Mouse (Mus musculus): ENCODE results near the gene Mbd4. TPM values are rescaled to one million over a fixed set of nuclear protein-coding genes. Genes with fewer than 3 reads are reported as not detected.
"Not testable (repeated sequence)": the region's sequence is repeated elsewhere in the genome, so short reads cannot be mapped to it uniquely, and the experiment has no call there.

Mbd4 gene
- polyA plus RNA-seq, 1 experiment from 2014 or later: 3.5 TPM

DNA sequence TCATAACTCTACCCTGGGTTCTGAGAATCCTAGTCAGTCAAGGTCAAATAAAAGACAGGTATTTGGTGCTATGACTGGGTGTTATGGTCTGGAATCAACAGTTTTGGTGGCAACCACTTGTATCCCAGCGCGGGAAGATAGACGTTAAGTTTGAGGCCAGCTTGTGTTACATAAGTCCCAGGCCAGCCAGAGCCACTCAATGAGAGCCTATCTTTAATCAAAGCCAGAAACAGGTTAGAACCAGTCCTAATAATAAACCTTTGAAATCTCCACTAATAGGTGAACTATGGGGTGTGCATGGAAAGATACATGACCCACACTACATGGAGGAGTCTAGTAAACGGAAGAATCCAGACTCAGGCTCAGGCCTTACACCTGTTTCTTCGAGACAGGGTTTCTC is 14.4 kb downstream of the Mbd4 start:
- Histone ChIP-seq H3K27ac (ENCODE audit: low read depth, low read length) (no peak overlapping the region), H3K9me3 (ENCODE audit: control insufficient read depth) (no peaks in the 10 kb centered on the region), H3K4me1 (replicated peaks; ENCODE audit: control insufficient read depth, insufficient read depth, low read length) (peaks cover 6% of the 10 kb centered on the region; the same call in 1 of the 2 replicates), H3K27me3 (replicated peaks; ENCODE audit: control insufficient read depth, insufficient read depth, low read length) (no peaks in the 10 kb centered on the region), H3K4me3 (ENCODE audit: low read depth, low read length) (peak overlapping the region; percentile 34), H3K4me2 (replicated peaks; ENCODE audit: low read depth) (peak overlapping the region; percentile 80), H3K36me3 (ENCODE audit: control insufficient read depth, insufficient read depth) (0 out of 2 replicates have a peak, but pooled peaks cover 7% of the 10 kb centered on the region), H3K9ac (ENCODE audit: low read depth, low read length) (no peak overlapping the region)
- TF ChIP-seq CTCF (IDR thresholded peaks at IDR 0.05; ENCODE audit: low read depth): no peak
- WGBS: 58% methylated on average over 5 of the region's 5 CpGs
- ATAC-seq: peak; percentile 17; the same call in 1 of the 2 replicates

DNA sequence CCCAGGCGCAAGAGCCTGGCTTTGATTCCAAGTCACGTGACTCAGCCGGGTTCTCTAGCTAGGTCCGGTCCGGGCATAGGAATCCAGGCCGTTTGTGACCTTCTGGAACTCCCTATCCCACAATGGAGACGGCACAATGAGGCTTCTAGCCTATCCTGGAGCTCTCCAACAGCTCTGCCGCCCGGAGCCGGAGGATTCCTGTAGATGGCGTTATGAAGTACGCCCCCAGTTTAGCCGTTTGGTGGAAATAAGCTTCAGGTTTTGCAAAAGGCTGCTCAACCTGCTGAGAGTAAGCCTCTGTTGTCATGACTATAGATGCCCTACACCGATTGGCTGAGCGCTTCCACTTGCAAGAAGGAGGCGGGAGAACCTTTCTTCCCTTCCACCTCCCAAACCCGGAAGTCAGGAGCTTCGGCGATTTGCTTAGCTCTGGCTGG is 15.0 kb downstream of the Mbd4 start, which contains the start of gene Efcab12:
Efcab12 (minus strand) TSS at position 252 of the 437 bp plus-strand sequence.
- 2% methylated on average over 19 of the region's 19 CpGs for WGBS
- H3K4me1 ChIP-seq (replicated peaks; ENCODE audit: control insufficient read depth, insufficient read depth, low read length): peaks cover 6% of the 10 kb centered on the region; the same call in 1 of the 2 replicates
- H3K4me3 ChIP-seq (ENCODE audit: low read depth, low read length): peak within 1 kb of the TSS; percentile 34
- H3K9me3 ChIP-seq (ENCODE audit: control insufficient read depth): no peaks in the 10 kb centered on the region
- no peak within 1 kb of the TSS; the same call in 1 of the 2 replicates for H3K27ac ChIP-seq (ENCODE audit: low read depth, low read length)
- ATAC-seq: peak; percentile 93
- no peaks in the 10 kb centered on the region for H3K27me3 ChIP-seq (replicated peaks; ENCODE audit: control insufficient read depth, insufficient read depth, low read length)
- H3K36me3 ChIP-seq (ENCODE audit: control insufficient read depth, insufficient read depth): 0 out of 2 replicates have a peak, but pooled peaks cover 4% of the 10 kb centered on the region
- H3K4me2 ChIP-seq (replicated peaks; ENCODE audit: low read depth): peak within 1 kb of the TSS; percentile 80
- H3K9ac ChIP-seq (ENCODE audit: low read depth, low read length): no peak within 1 kb of the TSS
- peak; percentile 38 for TF ChIP-seq CTCF (IDR thresholded peaks at IDR 0.05; ENCODE audit: low read depth)

DNA sequence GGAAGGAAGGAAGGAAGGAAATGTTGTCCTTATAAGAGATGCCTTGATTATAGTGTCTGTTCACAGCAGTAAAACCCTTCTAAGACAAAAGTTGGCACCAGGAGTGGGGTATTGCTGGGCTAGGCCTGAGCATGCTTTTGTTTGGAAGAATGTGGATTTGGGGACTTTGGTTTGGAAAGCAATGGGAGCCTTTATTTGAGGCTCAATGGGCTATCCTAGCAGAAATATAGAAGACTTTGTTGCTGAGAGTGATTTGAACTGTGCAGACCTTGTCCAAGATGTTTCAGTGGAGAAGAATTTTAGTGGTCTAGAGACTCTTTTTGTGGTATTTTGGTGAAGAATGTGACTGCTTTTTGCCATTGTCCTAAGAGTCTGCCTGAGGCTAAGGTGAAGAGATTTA is 19.3 kb downstream of the Mbd4 start:
- Histone ChIP-seq H3K27me3 (replicated peaks; ENCODE audit: control insufficient read depth, insufficient read depth, low read length) (no peaks in the 10 kb centered on the region), H3K9me3 (ENCODE audit: control insufficient read depth) (no peaks in the 10 kb centered on the region), H3K27ac (ENCODE audit: low read depth, low read length) (no peak overlapping the region), H3K36me3 (ENCODE audit: control insufficient read depth, insufficient read depth) (no peaks in the 10 kb centered on the region), H3K4me1 (replicated peaks; ENCODE audit: control insufficient read depth, insufficient read depth, low read length) (peaks cover 6% of the 10 kb centered on the region; the same call in 1 of the 2 replicates), H3K4me2 (replicated peaks; ENCODE audit: low read depth) (no peak overlapping the region), H3K9ac (ENCODE audit: low read depth, low read length) (no peak overlapping the region), H3K4me3 (ENCODE audit: low read depth, low read length) (no peak overlapping the region)
- ATAC-seq: no peak
- TF ChIP-seq CTCF (IDR thresholded peaks at IDR 0.05; ENCODE audit: low read depth): no peak

DNA sequence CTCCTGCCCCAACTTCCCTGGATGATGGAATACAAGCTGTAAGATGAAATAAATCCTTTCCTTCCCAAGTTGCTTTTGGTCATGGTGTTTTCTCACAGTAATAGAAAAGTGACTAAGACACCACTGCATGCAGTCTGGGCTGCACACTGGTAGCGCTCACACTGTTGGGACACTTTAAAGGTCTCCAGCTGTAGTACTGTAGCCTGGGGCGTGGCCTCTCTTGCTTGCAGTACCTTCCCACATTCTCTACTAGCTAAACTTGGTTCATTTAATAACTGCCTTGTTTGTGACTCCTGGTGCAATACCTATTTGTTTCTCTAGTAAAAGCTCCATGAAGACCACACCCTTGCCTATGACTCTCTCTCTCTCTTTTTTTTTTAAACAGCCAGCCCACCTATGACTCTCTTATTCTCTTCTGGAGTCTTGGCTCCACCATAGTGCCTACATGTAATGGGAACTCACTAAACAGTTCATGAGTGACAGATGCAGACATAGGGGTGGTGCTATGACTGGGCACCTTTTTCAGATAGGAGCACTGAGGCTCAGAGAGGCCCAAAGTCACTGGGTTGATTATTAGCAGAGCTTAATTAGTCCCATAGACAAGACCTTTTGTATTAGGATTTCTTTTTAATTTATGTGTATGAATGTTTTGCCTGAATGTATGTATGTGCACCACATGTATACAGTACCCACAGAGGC is 20.9 kb downstream of the Mbd4 start:
- Histone ChIP-seq H3K4me2 (replicated peaks; ENCODE audit: low read depth) (no peak overlapping the region), H3K9ac (ENCODE audit: low read depth, low read length) (no peak overlapping the region), H3K4me1 (replicated peaks; ENCODE audit: control insufficient read depth, insufficient read depth, low read length) (no peaks in the 10 kb centered on the region)

DNA sequence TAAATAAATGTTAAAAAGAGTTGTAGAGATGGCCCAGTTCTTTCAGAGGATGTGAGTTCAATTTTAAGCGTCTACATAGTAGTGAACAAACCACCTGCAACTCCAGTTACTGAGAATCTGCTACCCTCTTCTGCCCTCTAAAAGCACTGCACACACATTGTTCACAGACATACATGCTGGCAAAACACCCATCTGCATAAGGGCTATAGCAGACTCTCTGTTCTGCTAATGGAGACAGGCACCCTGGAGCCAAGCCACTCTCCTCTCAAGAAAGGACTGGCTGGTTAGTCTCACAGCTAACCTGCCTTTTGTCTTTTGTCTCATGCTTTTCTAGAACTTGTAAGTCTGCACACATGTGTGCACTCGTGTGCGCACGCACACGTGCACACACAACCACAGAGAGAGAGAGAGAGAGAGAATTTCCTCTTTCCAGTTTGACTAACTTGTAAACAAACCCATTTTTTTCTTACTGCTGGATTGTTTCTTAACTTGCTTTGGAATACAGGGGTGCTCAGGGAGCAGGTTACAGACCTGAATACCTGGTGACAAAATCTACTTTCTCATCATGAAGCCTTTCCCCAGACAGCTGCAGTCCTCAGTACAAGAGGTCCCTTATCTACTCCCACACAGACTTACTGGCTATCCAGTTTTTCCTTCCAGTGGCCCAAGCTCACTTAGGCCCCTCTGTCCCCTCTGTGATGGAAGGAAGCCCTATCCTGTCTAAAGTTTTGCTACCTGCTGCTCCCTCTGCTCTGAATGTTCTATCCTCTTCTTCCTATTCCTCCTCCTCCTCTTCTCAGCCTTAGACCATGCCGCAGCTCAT is 22.2 kb downstream of the Mbd4 start:
- no peak overlapping the region for H3K4me3 ChIP-seq (ENCODE audit: low read depth, low read length)
- ATAC-seq: no peak

More for the DNA sequence above, 20.9 kb downstream of the Mbd4 start:
- Histone ChIP-seq H3K9me3 (ENCODE audit: control insufficient read depth) (no peaks in the 10 kb centered on the region), H3K27ac (ENCODE audit: low read depth, low read length) (no peak overlapping the region), H3K4me3 (ENCODE audit: low read depth, low read length) (no peak overlapping the region), H3K27me3 (replicated peaks; ENCODE audit: control insufficient read depth, insufficient read depth, low read length) (no peaks in the 10 kb centered on the region), H3K36me3 (ENCODE audit: control insufficient read depth, insufficient read depth) (no peaks in the 10 kb centered on the region)
- ATAC-seq: no peak
- TF ChIP-seq CTCF (IDR thresholded peaks at IDR 0.05; ENCODE audit: low read depth): no peak
- 82% methylated on average over 2 of the region's 2 CpGs for WGBS

DNA sequence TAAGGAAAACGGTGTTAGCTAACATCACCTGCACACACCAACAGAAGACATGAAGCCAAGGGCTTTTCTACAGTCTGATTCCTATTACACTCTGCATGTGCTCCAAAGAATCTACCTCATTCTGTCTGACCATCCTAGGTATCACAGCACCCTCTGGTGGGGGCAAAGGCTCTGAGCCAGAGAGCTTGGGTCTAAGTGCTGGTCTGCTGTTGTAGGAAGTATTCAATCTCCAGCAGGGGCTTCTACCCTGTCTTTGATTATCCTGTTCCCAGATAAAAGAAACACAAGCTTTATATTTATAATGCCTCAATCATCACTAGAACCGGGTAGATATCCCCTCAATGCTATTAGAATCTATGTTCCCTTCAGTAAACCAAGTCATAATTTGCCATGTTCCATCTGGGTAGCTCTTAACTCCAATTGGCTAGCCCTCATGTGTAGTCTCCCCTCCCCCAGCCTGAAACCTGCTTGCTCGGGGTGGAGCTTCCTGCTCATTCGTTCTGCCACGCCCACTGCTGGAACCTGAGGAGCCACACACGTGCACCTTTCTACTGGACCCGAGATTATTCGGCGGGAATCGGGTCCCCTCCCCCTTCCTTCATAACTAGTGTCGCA is 29.2 kb downstream of the Mbd4 start:
- ATAC-seq: peak; percentile 96
- TF ChIP-seq CTCF (IDR thresholded peaks at IDR 0.05; ENCODE audit: low read depth): peak; percentile 80
- 4% methylated on average over 4 of the region's 11 CpGs for WGBS
- not testable (repeated sequence) for H3K4me3 ChIP-seq (ENCODE audit: low read depth, low read length); H3K27me3 ChIP-seq (replicated peaks; ENCODE audit: control insufficient read depth, insufficient read depth, low read length); H3K4me1 ChIP-seq (replicated peaks; ENCODE audit: control insufficient read depth, insufficient read depth, low read length); H3K36me3 ChIP-seq (ENCODE audit: control insufficient read depth, insufficient read depth); H3K9ac ChIP-seq (ENCODE audit: low read depth, low read length); H3K9me3 ChIP-seq (ENCODE audit: control insufficient read depth); H3K27ac ChIP-seq (ENCODE audit: low read depth, low read length)
- H3K4me2 ChIP-seq (replicated peaks; ENCODE audit: low read depth): peak overlapping the region; percentile 50

More for the DNA sequence above, 22.2 kb downstream of the Mbd4 start:
- H3K9ac ChIP-seq (ENCODE audit: low read depth, low read length): no peak overlapping the region
- no peaks in the 10 kb centered on the region for H3K9me3 ChIP-seq (ENCODE audit: control insufficient read depth)
- H3K27me3 ChIP-seq (replicated peaks; ENCODE audit: control insufficient read depth, insufficient read depth, low read length): no peaks in the 10 kb centered on the region
- H3K4me2 ChIP-seq (replicated peaks; ENCODE audit: low read depth): no peak overlapping the region
- WGBS: 87% methylated on average over 6 of the region's 6 CpGs
- H3K4me1 ChIP-seq (replicated peaks; ENCODE audit: control insufficient read depth, insufficient read depth, low read length): no peaks in the 10 kb centered on the region
- no peak for TF ChIP-seq CTCF (IDR thresholded peaks at IDR 0.05; ENCODE audit: low read depth)
- no peak overlapping the region for H3K27ac ChIP-seq (ENCODE audit: low read depth, low read length)
- no peaks in the 10 kb centered on the region for H3K36me3 ChIP-seq (ENCODE audit: control insufficient read depth, insufficient read depth)

Data from intestine, postnatal 0 days (tissue).